Mouse (Mus musculus) stomach, postnatal 0 days (tissue): ENCODE data around the gene Morn1.

Experiments
- CTCF ChIP-seq: IDR thresholded peaks from 2 replicates; pipeline ENCODE4 v1.5.1; 2016; ENCODE audit warnings: antibody characterized with exemption, low read depth, mild to moderate bottlenecking, moderate library complexity
- EP300 ChIP-seq: optimal IDR thresholded peaks from 2 replicates; pipeline ENCODE3; 2016; ENCODE audit warnings: antibody characterized with exemption

GRCm38 (mm10) chr4:155050116-155050515 is 36.3 kb upstream of the Morn1 start:
- TF ChIP-seq CTCF, result no peak
- TF ChIP-seq EP300, result no peak
